Mouse (Mus musculus) T-helper 17 cell (primary cell): ENCODE data around the gene Pdha1.

Experiments used
- in situ Hi-C, 2 experiments: fragments of 300-600 bp; cut with MboI, MseI; formaldehyde crosslinking; loops; 1 replicate in 1 of 2; 2 replicates in 1 of 2; pipeline ENCODE4 v1.15.1; 2025; ENCODE audit warnings: high pct_unique_total_duplicates in 2 of 2

Pdha1 gene

GRCm38 (mm10) chrX:160137861-160138717 is at the start of gene Pdha1:
Gene Pdha1 (minus strand): TSS chrX:160138413.
- in situ Hi-C loops: no loop called here

DNA sequence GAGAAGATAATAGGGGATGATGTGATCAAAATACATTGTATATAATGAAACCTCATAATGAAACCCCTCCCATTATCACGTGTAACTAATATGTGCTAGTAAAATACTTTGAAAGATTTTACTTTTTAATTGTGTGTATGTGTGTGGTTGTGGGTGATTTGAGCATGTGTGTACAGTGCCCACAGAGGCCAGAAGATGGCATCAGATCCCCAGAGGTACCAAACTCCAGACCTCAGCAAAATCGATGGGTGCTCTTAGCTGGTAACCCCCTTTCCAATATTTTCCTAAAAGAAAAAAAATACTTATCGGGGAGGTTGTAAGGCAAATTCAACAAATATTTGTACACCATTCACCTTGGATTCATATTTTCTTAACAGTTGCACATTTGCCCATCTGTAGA is 40.8 kb upstream of the Pdha1 start:
- in situ Hi-C loops: loop anchor here (5.0 to 10.0 kb wide), 3 partner anchors 426 to 986 kb away; no protein-coding TSS in a partner anchor

DNA sequence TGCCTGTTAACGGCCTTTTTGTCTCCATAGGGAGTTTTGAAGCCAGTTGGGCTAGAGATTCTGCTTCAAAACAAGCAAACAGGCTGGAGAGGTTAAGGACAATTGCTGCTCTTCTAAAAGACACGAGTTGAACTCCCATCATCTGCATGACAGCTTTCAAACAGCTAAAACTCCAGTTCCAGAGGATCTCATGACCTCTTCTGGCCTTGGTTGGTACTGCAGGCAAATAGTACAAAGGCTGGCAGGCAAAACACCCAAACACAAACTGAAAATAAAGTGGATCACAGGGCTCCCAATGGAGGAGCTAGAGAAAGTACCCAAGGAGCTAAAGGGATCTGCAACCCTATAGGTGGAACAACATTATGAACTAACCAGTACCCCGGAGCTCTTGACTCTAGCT is 31.9 kb upstream of the Pdha1 start:
- in situ Hi-C loops: loop anchor here in 1 of 2 experiments (5.0 to 10.0 kb wide), 3 partner anchors 435 to 995 kb away; no protein-coding TSS in a partner anchor

DNA sequence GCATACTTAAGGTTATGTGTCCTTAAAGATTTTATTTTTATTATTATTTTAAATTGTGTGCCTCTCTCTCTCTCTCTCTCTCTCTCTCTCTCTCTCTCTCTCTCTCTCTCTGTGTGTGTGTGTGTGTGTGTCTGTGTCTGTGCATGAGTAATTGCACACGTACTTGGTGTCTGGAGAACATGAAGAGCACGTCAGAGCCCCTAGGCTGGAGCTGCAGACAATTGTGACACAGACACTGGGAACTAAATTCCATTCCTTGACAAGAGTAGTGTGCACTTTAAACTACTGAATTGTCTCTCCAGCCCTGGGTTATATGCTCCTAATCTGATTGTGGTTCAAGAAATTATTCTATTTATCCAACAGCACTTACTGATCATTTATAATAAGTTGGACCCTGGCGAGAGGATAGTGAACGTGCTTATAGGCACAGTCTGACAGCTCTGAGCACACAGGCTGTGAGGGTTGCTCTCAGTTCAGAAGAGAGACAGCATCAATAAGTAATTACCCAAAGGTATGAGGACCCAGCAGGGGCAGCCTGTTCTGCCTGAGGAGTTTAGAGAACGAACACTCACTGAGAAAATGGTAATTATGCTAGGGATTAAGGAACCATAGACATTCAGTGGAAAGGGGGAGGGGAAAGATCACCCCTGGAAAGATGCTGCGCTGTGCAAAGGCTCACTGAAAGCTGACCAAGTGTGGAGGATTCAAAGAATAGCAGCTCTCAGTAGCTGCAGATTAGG is 28.2 kb upstream of the Pdha1 start:
- in situ Hi-C loops: no loop called here

GRCm38 (mm10) chrX:160164259-160164658 is 26.0 kb upstream of the Pdha1 start:
- in situ Hi-C loops: no loop called here

- in situ Hi-C loops: loop anchor here in 1 of 2 experiments (10.0 kb wide), 1 partner anchor 882 kb away; no protein-coding TSS in a partner anchor
Observed at GRCm38 (mm10) chrX:160153147-160153815, 15.1 kb upstream of the Pdha1 start.

GRCm38 (mm10) chrX:160148859-160149258 is 10.6 kb upstream of the Pdha1 start:
- in situ Hi-C loops: no loop called here

DNA sequence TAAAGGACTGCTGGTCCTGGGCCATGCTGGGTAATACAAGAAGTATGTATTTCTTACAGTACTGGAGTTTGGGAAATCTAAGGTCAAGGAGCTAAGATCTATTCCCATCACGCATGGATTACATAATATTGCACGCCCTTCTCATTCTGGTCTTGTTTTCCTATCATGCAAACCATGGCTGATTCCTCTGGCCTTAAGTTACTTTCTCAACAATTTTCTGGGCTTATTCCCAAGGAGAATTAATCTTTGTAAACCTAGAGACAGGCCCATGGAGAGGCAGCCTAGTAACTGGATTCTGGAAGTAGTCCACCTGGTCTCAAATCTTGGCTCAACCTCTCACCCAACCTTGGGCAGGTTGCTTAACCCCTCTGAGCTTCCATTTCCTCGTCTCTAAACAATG is 9.2 kb upstream of the Pdha1 start:
- in situ Hi-C loops: no loop called here

- in situ Hi-C loops: no loop called here
Observed at GRCm38 (mm10) chrX:160146806-160147205, 8.6 kb upstream of the Pdha1 start.

GRCm38 (mm10) chrX:160137177-160137860 is 894 bp downstream of the Pdha1 start:
- in situ Hi-C loops: no loop called here

- in situ Hi-C loops: no loop called here
Observed at GRCm38 (mm10) chrX:160136153-160136552, 2.1 kb downstream of the Pdha1 start.

- in situ Hi-C loops: no loop called here
Observed at GRCm38 (mm10) chrX:160135719-160136118, 2.5 kb downstream of the Pdha1 start.

DNA sequence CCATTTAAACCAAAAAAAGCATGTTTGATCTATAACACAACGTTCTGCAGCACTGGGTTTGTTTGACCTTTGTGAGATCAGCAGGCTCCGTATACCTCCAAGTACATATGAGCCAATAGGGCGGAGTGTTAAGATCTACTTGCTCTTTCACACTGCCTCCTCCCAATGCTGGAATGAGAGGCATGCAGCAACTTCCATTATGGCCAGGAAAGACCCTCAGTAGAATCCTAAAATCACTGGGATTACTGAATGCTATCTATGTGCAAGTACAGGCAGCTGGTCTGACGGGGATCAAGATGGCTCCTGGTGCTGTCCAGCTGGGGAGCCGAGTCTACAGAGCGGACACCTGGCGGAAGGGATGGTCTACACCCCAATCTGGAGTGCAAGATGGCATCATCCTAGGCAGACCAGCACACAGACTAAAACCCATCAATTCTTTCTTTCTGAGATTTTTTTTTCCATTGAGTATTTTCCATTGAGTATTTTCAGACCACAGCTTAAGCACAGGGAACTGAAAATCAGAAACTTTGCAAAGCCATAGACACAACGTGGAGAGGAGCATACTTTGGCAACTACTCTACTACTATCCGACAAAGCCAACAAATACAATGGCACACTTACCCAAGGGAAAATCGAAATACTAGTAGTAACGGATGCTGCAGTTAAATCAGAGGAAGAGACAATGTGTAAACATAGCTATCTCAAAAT is 3.9 kb downstream of the Pdha1 start:
- in situ Hi-C loops: no loop called here

DNA sequence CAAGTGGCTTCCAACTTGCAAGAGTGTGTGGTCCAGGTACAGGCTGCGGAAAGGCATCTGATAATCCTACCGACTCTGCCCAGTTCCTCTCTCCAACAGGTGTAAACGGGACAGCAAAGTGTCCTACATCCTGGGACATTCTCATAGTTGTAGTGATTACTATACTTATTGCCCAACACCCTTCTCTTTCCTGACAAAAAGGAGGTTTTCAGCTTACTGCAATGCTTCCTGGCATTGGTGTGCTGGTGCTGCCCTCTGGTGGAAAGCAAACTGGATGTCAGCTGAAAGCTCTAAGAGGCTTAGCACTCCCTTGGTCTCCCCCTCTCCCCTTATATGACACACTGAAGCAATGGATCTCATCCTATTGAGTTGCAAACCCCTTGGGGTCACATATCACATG is 21.6 kb downstream of the Pdha1 start:
- in situ Hi-C loops: loop anchor here in 1 of 2 experiments (10.0 kb wide), 1 partner anchor 492 kb away; the partner anchor contains the start of gene Sh3kbp1

DNA sequence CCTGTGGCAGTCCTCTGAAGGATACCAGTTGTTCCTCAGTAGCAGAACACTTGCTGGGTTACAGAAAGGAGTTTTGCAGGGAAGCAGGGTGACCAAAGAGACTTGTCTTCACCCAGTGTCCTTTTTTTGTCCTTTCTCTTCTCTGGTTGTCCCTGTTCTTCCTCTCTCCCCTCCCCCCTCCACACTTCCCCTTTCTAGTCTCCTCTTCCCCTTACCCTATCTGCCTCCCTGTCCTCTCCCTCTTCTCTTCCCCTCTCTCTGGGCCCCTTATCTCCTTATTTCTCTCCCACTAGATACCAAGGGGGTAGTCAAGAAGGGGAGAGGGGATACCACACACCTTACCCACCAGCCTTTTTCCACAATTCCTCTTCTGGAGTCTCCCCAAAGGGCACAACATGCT is 22.1 kb downstream of the Pdha1 start:
- in situ Hi-C loops: loop anchor here in 1 of 2 experiments (10.0 kb wide), 1 partner anchor 491 kb away; the partner anchor contains the start of gene Sh3kbp1

DNA sequence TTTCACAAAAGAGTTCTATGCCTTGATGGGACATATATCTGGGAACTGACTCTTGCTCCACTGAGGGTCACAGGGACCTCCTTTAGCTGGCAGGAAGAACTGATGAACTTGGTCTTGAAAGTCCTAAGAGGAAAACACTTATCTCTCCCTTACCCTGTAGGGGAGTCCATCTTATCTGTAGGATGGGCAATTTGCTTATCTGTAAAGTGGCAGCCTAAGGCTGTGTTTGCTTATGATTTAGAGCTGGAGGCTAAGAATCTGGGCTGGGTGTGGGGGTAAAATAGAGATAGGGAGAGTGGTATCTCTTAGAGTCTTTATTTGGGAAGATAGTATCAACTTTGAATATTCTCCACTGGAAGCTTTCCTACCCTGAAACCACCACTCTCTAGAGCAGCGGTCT is 24.4 kb downstream of the Pdha1 start:
- in situ Hi-C loops: loop anchor here in 1 of 2 experiments (10.0 kb wide), 1 partner anchor 489 kb away; the partner anchor contains the start of gene Sh3kbp1

GRCm38 (mm10) chrX:160107817-160108216 is 30.4 kb downstream of the Pdha1 start:
- in situ Hi-C loops: no loop called here

DNA sequence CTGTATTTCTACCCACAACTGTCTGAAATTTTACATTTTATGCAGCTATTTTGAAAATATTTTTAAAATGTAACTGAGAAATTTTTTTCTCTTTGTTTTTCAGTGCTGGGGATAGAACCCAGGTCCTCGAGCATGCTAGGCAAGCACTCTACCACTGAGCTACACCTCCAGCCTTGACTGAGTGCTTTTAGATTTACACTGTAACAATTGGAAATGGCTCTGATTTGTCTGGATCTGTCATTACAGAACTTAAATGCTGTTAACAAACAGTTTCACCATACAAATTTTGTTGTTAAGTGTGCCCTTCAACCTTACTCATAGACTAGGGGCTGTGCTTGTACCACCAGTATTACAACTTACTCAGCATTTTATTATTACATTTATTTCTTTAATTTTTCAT is 46.2 kb downstream of the Pdha1 start:
- in situ Hi-C loops: no loop called here
